Mouse (Mus musculus) hindbrain, postnatal 0 days (tissue): ENCODE measurements at regions not wholly inside any gene's neighbourhood (a gene's known extent, or its start where the extent isn't known, plus 50 kb on each side); places are given as distances from the start of the nearest gene placed in this dataset.
"Not testable (repeated sequence)": the region's sequence is repeated elsewhere in the genome, so short reads cannot be mapped to it uniquely, and the experiment has no call there.

Experiments
- ATAC-seq: fragments of 200-750 bp; cut with Nextera tagmentation; 2 replicates; pipeline ENCODE4 v1.8.0; 2017; ENCODE audit warnings: mild to moderate bottlenecking, moderate TSS enrichment, moderate library complexity
- DNase-seq: peaks from one replicate; pipeline ENCODE4 v3.0.0-alpha.2; 2015; ENCODE audit warnings: low spot score
- H3K27ac ChIP-seq: fragments of 300-500 bp; sonication (generic); 2 replicates; pipeline ENCODE4 v1.5.1; 2014; ENCODE audit warnings: mild to moderate bottlenecking
- H3K27me3 ChIP-seq: fragments of 300-500 bp; sonication (generic); 2 replicates; pipeline ENCODE4 v1.6.1; 2014; ENCODE audit warnings: low read length, mixed read lengths; ENCODE audit not compliant: insufficient read depth
- H3K36me3 ChIP-seq: fragments of 300-500 bp; sonication (generic); 2 replicates; pipeline ENCODE4 v1.6.1; 2014; ENCODE audit warnings: low read length, mixed read lengths; ENCODE audit not compliant: insufficient read depth
- H3K4me1 ChIP-seq: fragments of 300-500 bp; sonication (generic); 2 replicates; pipeline ENCODE4 v1.6.1; 2014; ENCODE audit warnings: antibody characterized with exemption, low read length, mixed read lengths; ENCODE audit not compliant: insufficient read depth
- H3K4me2 ChIP-seq: fragments of 300-500 bp; sonication (generic); 2 replicates; pipeline ENCODE4 v1.6.1; 2014; ENCODE audit warnings: low read depth, mild to moderate bottlenecking, low read length, moderate library complexity, mixed read lengths
- H3K4me3 ChIP-seq: fragments of 300-500 bp; sonication (generic); 2 replicates; pipeline ENCODE4 v1.5.1; 2014; ENCODE audit warnings: low read length
- H3K9ac ChIP-seq: fragments of 300-500 bp; sonication (generic); replicated peaks from 2 replicates; pipeline ENCODE4 v1.6.1; 2014; ENCODE audit warnings: mild to moderate bottlenecking, low read length, moderate library complexity, mixed read lengths
- H3K9me3 ChIP-seq: fragments of 300-500 bp; sonication (generic); 2 replicates; pipeline ENCODE4 v1.6.1; 2016; ENCODE audit warnings: low read length, mixed read lengths
- CTCF ChIP-seq: IDR thresholded peaks from 2 replicates; pipeline ENCODE4 v1.5.1; 2016; ENCODE audit warnings: antibody characterized with exemption, control low read depth, low read depth
- WGBS: fragments of 180-500 bp; shearing (Covaris S2); extraction: QIAGEN DNeasy Blood & Tissue Kit; methylation state at CpG from one replicate; pipeline ENCODE4 v1.1.7; 2014; 5-methylcytosine and 5-hydroxymethylcytosine counted together

GRCm38 (mm10) chr3:97509134-97509661, 87.4 kb upstream of the Olfr1402 start:
- 88% methylated on average over 11 of the region's 11 CpGs for WGBS
- not testable (repeated sequence) for H3K9ac ChIP-seq

DNA sequence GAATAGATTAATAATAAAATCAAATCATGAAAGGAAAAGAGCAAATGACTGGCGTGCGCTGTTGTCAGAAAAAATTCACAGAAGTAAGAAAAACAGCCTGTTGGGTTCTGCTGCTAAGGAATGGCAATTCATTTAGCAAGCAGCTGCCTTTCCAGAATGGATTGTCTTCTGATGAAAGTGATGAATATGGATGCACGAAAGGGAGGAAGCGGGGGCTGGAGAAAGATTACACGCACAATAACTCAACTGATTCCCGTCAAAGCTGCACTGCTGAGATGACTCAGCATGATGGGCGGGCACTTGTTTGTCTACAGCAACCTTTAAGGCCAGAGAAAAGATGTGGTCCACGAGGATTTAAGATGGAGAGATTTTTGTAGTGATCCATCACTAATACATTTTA, 85.4 kb upstream of the Olfr1402 start:
- Histone ChIP-seq H3K36me3 (no peaks in the 10 kb centered on the region), H3K27ac (no peak overlapping the region), H3K9me3 (no peaks in the 10 kb centered on the region), H3K27me3 (no peaks in the 10 kb centered on the region), H3K4me2 (no peak overlapping the region), H3K4me3 (no peak overlapping the region), H3K4me1 (no peaks in the 10 kb centered on the region; the same call in none of the 2 replicates), H3K9ac (no peak overlapping the region)
- 24% methylated on average over 8 of the region's 8 CpGs for WGBS
- no peak for ATAC-seq
- no peak for TF ChIP-seq CTCF
- peak; percentile 38 for DNase-seq

More at GRCm38 (mm10) chr3:97509134-97509661, 87.4 kb upstream of the Olfr1402 start:
- ATAC-seq, H3K27me3 ChIP-seq, H3K36me3 ChIP-seq, H3K4me2 ChIP-seq, H3K4me3 ChIP-seq, H3K4me1 ChIP-seq, DNase-seq, H3K27ac ChIP-seq, H3K9me3 ChIP-seq: not testable (repeated sequence)

- H3K27me3 ChIP-seq = no peaks in the 10 kb centered on the region
- H3K27ac ChIP-seq = no peak overlapping the region
- no peaks in the 10 kb centered on the region for H3K36me3 ChIP-seq
- no peak for TF ChIP-seq CTCF
- WGBS = 56% methylated on average over 4 of the region's 4 CpGs
- ATAC-seq (no peak), DNase-seq (no peak)
- no peak overlapping the region for H3K9ac ChIP-seq
- no peak overlapping the region for H3K4me2 ChIP-seq
- no peaks in the 10 kb centered on the region for H3K9me3 ChIP-seq
- H3K4me1 ChIP-seq = no peaks in the 10 kb centered on the region
- no peak overlapping the region for H3K4me3 ChIP-seq
Measured at GRCm38 (mm10) chr3:97491904-97492303, 70.1 kb upstream of the Olfr1402 start.

DNA sequence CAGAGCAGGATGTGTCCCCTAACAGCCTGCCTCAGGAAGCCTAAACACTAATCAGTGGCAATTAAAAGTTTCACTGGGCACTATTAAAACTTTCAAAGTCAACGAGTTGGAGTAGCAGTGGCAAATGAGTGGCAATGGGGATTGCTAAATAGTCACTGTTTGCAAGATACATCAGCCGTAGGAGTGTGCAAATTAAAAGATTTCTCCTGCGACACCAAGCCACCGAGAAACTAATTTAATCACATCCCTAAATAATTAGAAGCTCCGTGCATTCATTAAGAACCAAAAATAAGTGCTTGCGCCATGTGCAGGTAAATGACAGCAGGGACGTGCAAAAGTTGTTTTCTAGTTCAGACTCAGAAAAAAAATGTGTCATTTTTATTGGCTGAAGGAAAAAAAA, 69.4 kb upstream of the Olfr1402 start:
- 68% methylated on average over 7 of the region's 7 CpGs for WGBS

DNA sequence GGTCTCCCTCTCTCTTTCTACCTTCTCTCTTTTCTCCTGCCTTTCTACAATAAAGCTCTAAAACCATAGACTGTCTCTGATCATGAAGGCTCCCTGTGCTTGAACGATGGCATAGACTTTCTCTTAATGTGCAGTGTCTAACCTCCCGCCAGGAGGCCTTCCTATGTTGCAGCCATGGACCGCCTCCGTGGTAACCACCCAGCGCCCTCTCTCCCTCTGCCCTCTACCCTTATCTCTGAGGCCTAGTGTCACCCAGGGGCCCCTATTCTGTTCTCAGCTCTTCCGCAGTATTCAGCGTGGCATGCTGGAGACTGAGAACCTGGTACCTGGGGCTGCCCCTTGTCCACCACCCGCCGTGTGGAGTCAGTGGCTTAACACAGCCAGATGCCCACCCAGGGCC, 67.5 kb upstream of the Olfr1402 start:
- no peak overlapping the region for H3K4me2 ChIP-seq
- no peak for TF ChIP-seq CTCF
- ATAC-seq = no peak
- H3K4me1 ChIP-seq = no peaks in the 10 kb centered on the region
- no peak overlapping the region for H3K27ac ChIP-seq
- H3K9me3 ChIP-seq = no peaks in the 10 kb centered on the region
- no peaks in the 10 kb centered on the region for H3K27me3 ChIP-seq
- H3K4me3 ChIP-seq = no peak overlapping the region
- no peak overlapping the region for H3K9ac ChIP-seq
- no peaks in the 10 kb centered on the region for H3K36me3 ChIP-seq
- no peak for DNase-seq
- WGBS = 91% methylated on average over 9 of the region's 9 CpGs

More for the DNA sequence above, 69.4 kb upstream of the Olfr1402 start:
- Histone ChIP-seq H3K27me3 (no peaks in the 10 kb centered on the region), H3K27ac (no peak overlapping the region), H3K4me1 (no peaks in the 10 kb centered on the region), H3K36me3 (no peaks in the 10 kb centered on the region), H3K9ac (no peak overlapping the region), H3K4me2 (no peak overlapping the region), H3K4me3 (no peak overlapping the region), H3K9me3 (no peaks in the 10 kb centered on the region)
- ATAC-seq = no peak
- DNase-seq = peak; percentile 20
- no peak for TF ChIP-seq CTCF
